Mouse (Mus musculus): ENCODE results near the gene Txndc2. TPM values are rescaled to one million over a fixed set of nuclear protein-coding genes. Genes with fewer than 3 reads are reported as not detected.

Txndc2 gene
- 0.15 TPM in 1 of 2 replicates, not detected in the other for polyA plus RNA-seq (2016; fragmentation: Nextera tagmentation; extraction: Ambion mirVana)

- no peak within 1 kb of the TSS for H3K4me2 ChIP-seq
- H3K27me3 ChIP-seq, result no peaks in the 10 kb centered on the region
- no peak within 1 kb of the TSS for H3K4me3 ChIP-seq (replicated peaks)
- no peak within 1 kb of the TSS for H3K9ac ChIP-seq (replicated peaks)
- no peaks in the 10 kb centered on the region for H3K36me3 ChIP-seq
- 90% methylated on average over 11 of the region's 11 CpGs for WGBS
- peaks cover 14% of the 10 kb centered on the region for H3K4me1 ChIP-seq (replicated peaks)
- no peak within 1 kb of the TSS for H3K27ac ChIP-seq
- H3K9me3 ChIP-seq, result no peaks in the 10 kb centered on the region
- ATAC-seq (ENCODE audit: insufficient number of reproducible peaks, insufficient read depth, low FRiP score, low TSS enrichment, low read depth), result no peak
These were observed at the start of gene Txndc2 for GRCm38 (mm10) chr17:65641734-65642218. Gene Txndc2, minus strand, starts transcription at chr17:65642168.

GRCm38 (mm10) chr17:65683731-65684130 lies 41.8 kb upstream of the Txndc2 start:
- Histone ChIP-seq H3K36me3 (no peaks in the 10 kb centered on the region), H3K9ac (replicated peaks) (no peak overlapping the region), H3K4me1 (replicated peaks) (peaks cover 13% of the 10 kb centered on the region), H3K9me3 (no peaks in the 10 kb centered on the region), H3K4me3 (replicated peaks) (no peak overlapping the region), H3K4me2 (no peak overlapping the region), H3K27me3 (no peaks in the 10 kb centered on the region), H3K27ac (no peak overlapping the region)
- ATAC-seq (ENCODE audit: insufficient number of reproducible peaks, insufficient read depth, low FRiP score, low TSS enrichment, low read depth), result no peak
- 81% methylated on average over 2 of the region's 2 CpGs for WGBS

DNA sequence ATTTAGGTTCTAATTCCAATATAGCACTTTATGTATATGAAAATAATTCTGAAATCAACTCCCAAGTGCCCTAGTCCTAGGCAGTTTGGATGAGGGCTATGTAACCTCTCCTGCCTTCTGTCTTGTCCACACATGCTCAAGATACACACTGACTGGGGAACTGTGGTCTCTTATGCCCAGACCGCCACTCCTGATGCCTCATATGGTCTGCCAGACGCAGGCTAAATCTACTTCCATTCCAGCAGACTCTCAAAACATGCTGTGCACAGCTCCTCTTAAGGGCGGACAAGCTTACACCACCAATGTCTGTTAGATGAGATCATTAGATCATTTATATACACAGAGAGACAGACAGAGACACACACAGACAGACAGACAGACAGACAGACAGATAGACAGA lies 41.3 kb upstream of the Txndc2 start:
- no peaks in the 10 kb centered on the region for H3K36me3 ChIP-seq
- H3K27me3 ChIP-seq, result no peaks in the 10 kb centered on the region
- H3K4me1 ChIP-seq (replicated peaks), result peaks cover 13% of the 10 kb centered on the region
- no peak for ATAC-seq (ENCODE audit: insufficient number of reproducible peaks, insufficient read depth, low FRiP score, low TSS enrichment, low read depth)
- 88% methylated on average over 3 of the region's 3 CpGs for WGBS
- H3K9me3 ChIP-seq, result no peaks in the 10 kb centered on the region
- H3K9ac ChIP-seq (replicated peaks), result no peak overlapping the region
- no peak overlapping the region for H3K4me3 ChIP-seq (replicated peaks)
- no peak overlapping the region for H3K4me2 ChIP-seq
- H3K27ac ChIP-seq, result no peak overlapping the region

DNA sequence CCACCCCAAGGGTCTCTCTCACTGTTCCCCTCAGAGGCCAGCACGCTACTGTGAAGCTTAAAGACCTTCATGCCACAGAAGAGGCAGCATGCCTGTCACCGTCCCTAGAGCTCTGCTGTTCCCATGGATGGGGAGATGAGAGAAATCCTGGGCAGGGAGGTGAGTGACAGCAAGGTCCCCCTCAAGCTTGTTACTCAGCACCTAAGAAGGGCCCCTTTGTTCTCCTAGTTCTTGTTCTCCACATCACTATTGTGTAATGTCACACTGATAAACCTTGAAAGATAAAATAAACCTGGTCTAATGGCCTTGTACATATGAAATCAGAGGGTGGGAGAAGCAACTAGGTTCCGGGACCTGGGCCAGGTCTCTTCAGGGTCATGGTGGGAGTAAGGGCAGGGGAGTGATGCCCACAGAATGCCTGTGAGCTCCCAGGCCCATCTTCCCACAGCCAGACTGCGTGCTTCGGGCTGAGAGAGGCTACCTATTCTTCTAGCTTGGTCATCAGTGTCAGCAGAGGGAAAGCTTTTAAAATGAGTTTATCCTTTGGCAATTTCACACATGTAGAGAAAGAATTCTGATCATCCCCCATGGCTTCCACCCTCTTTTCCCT lies 40.2 kb upstream of the Txndc2 start:
- Histone ChIP-seq H3K4me2 (no peak overlapping the region), H3K36me3 (no peaks in the 10 kb centered on the region), H3K27me3 (no peaks in the 10 kb centered on the region), H3K4me3 (replicated peaks) (no peak overlapping the region), H3K27ac (no peak overlapping the region), H3K9ac (replicated peaks) (no peak overlapping the region), H3K4me1 (replicated peaks) (peaks cover 13% of the 10 kb centered on the region), H3K9me3 (no peaks in the 10 kb centered on the region)
- ATAC-seq (ENCODE audit: insufficient number of reproducible peaks, insufficient read depth, low FRiP score, low TSS enrichment, low read depth), result no peak
- WGBS, result 90% methylated on average over 5 of the region's 5 CpGs

DNA sequence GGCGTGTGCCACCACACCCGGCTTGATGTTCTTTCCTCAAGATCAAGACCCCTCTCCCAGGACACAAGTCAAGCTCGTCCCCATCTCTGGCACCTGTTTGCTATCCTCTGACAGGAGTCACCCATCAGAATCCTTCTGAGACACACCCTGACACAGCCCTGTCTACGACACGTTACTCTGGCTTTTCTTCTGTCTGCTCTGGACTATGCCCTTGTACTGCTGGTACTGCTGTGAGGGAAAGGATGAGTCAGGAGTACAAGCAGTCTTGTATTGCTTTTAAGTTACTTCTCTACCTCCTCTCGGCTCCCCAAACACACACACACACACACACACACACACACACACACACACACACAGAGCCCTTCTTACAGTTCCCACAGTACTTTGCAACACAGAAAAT lies 39.5 kb upstream of the Txndc2 start:
- peaks cover 14% of the 10 kb centered on the region for H3K4me1 ChIP-seq (replicated peaks)
- 79% methylated on average over 6 of the region's 6 CpGs for WGBS
- ATAC-seq (ENCODE audit: insufficient number of reproducible peaks, insufficient read depth, low FRiP score, low TSS enrichment, low read depth), result no peak
- no peak overlapping the region for H3K27ac ChIP-seq
- H3K4me3 ChIP-seq (replicated peaks), result no peak overlapping the region
- H3K9ac ChIP-seq (replicated peaks), result no peak overlapping the region
- no peak overlapping the region for H3K4me2 ChIP-seq
- no peaks in the 10 kb centered on the region for H3K9me3 ChIP-seq
- H3K36me3 ChIP-seq, result no peaks in the 10 kb centered on the region
- H3K27me3 ChIP-seq, result no peaks in the 10 kb centered on the region

GRCm38 (mm10) chr17:65680801-65681412 lies 38.9 kb upstream of the Txndc2 start:
- H3K36me3 ChIP-seq, result no peaks in the 10 kb centered on the region
- no peak overlapping the region for H3K4me2 ChIP-seq
- no peak overlapping the region for H3K9ac ChIP-seq (replicated peaks)
- 81% methylated on average over 2 of the region's 2 CpGs for WGBS
- no peak overlapping the region for H3K27ac ChIP-seq
- no peak overlapping the region for H3K4me3 ChIP-seq (replicated peaks)
- peaks cover 20% of the 10 kb centered on the region for H3K4me1 ChIP-seq (replicated peaks)
- ATAC-seq (ENCODE audit: insufficient number of reproducible peaks, insufficient read depth, low FRiP score, low TSS enrichment, low read depth), result no peak
- no peaks in the 10 kb centered on the region for H3K27me3 ChIP-seq
- no peaks in the 10 kb centered on the region for H3K9me3 ChIP-seq

DNA sequence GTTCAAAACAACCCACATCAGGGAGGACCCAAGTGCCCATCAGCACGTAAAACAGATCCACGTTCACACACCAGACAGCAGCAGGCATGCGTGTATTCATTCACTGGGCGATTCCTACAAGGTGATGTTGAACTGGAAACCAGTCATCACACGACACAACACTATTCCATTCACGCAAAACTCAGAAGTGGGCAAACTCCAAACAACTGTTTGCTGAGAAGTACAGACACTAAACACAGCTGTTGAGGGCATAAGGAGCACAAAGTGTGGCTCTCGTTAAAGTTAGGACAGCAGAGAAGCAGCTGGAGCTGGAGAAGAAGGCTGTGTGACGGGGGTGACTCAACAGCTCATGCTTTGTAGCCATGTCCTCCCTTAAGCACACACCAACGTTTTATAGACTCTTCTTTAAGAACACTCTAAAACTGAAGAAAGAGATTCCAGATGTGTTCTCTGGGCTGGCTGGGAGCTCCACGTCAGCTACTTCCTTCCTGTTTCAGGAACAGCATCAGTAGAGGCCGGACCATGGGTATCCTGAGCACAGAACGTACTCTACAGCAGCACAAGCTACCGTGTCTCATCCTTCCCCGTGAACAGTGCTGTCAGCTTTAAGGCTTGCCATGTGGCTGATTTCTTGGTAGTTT lies 38.0 kb upstream of the Txndc2 start:
- Histone ChIP-seq H3K36me3 (no peaks in the 10 kb centered on the region), H3K9ac (replicated peaks) (0 out of 2 replicates have a peak overlapping the region, but pooled peaks have one; percentile 34), H3K4me2 (peak overlapping the region; percentile 31), H3K4me3 (replicated peaks) (no peak overlapping the region), H3K4me1 (replicated peaks) (peaks cover 21% of the 10 kb centered on the region), H3K9me3 (no peaks in the 10 kb centered on the region), H3K27ac (peak overlapping the region; percentile 82), H3K27me3 (no peaks in the 10 kb centered on the region)
- ATAC-seq (ENCODE audit: insufficient number of reproducible peaks, insufficient read depth, low FRiP score, low TSS enrichment, low read depth), result peak; percentile 40; the same call in 1 of the 2 replicates
- 41% methylated on average over 14 of the region's 14 CpGs for WGBS

DNA sequence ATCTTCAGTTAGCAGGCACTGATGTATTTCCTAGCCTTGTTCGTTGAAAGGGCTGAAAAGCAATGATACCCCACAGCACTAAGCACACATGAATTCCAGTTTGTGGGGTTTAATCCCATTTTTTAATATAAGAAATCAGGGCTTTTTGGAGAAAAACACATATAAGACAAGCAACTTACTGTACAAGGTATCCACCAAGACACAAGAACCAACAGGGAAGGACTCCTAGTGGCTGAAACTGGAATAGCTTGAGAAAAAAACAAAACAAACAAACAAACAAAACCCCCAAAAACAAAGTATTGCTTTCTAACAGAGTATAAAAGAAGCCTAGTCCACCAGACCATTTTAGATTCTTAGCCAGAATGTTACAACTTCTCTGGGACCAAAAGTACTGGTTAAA lies 35.8 kb upstream of the Txndc2 start:
- ATAC-seq (ENCODE audit: insufficient number of reproducible peaks, insufficient read depth, low FRiP score, low TSS enrichment, low read depth), result no peak
- H3K36me3 ChIP-seq, result no peaks in the 10 kb centered on the region
- H3K27me3 ChIP-seq, result no peaks in the 10 kb centered on the region
- H3K9ac ChIP-seq (replicated peaks), result no peak overlapping the region
- no peak overlapping the region for H3K27ac ChIP-seq
- H3K4me1 ChIP-seq (replicated peaks), result peaks cover 21% of the 10 kb centered on the region
- no peak overlapping the region for H3K4me3 ChIP-seq (replicated peaks)
- H3K4me2 ChIP-seq, result no peak overlapping the region
- H3K9me3 ChIP-seq, result no peaks in the 10 kb centered on the region
- 97% methylated on average over 1 of the region's 1 CpGs for WGBS

GRCm38 (mm10) chr17:65676536-65676935 lies 34.6 kb upstream of the Txndc2 start:
- no peak for ATAC-seq (ENCODE audit: insufficient number of reproducible peaks, insufficient read depth, low FRiP score, low TSS enrichment, low read depth)
- WGBS, result 93% methylated on average over 8 of the region's 8 CpGs
- Histone ChIP-seq H3K4me2 (no peak overlapping the region), H3K27me3 (no peaks in the 10 kb centered on the region), H3K9me3 (no peaks in the 10 kb centered on the region), H3K27ac (no peak overlapping the region), H3K4me3 (replicated peaks) (no peak overlapping the region), H3K4me1 (replicated peaks) (peaks cover 21% of the 10 kb centered on the region), H3K9ac (replicated peaks) (no peak overlapping the region), H3K36me3 (no peaks in the 10 kb centered on the region)

DNA sequence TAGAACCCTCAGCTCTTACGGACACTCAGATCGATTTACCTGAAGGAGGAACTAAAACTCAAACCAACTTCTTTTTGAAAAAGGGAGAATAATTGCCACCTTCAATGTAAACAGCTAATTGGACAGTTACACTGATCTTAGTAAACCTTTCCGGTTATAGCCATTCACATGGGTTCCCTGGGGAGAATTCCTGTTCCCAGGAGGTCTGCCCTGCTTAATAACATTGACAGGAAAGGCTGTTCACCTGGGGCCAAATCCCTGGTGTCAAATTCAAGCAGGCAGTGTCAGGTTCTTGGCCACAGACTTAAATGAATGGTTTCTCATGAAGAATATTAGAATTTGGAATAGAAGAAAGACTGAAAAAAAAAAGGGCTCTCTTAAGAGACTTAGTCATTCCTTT lies 34.0 kb upstream of the Txndc2 start:
- Histone ChIP-seq H3K4me2 (no peak overlapping the region), H3K36me3 (no peaks in the 10 kb centered on the region), H3K4me1 (replicated peaks) (peaks cover 21% of the 10 kb centered on the region), H3K9ac (replicated peaks) (no peak overlapping the region), H3K27ac (no peak overlapping the region), H3K9me3 (no peaks in the 10 kb centered on the region), H3K27me3 (no peaks in the 10 kb centered on the region), H3K4me3 (replicated peaks) (no peak overlapping the region)
- WGBS, result 65% methylated on average over 3 of the region's 3 CpGs
- ATAC-seq (ENCODE audit: insufficient number of reproducible peaks, insufficient read depth, low FRiP score, low TSS enrichment, low read depth), result no peak

GRCm38 (mm10) chr17:65674710-65675171 lies 32.8 kb upstream of the Txndc2 start:
- 76% methylated on average over 1 of the region's 1 CpGs for WGBS
- ATAC-seq (ENCODE audit: insufficient number of reproducible peaks, insufficient read depth, low FRiP score, low TSS enrichment, low read depth), result no peak
- Histone ChIP-seq H3K9me3 (no peaks in the 10 kb centered on the region), H3K4me3 (replicated peaks) (no peak overlapping the region), H3K4me2 (no peak overlapping the region), H3K9ac (replicated peaks) (no peak overlapping the region), H3K36me3 (no peaks in the 10 kb centered on the region), H3K4me1 (replicated peaks) (peaks cover 16% of the 10 kb centered on the region), H3K27me3 (no peaks in the 10 kb centered on the region), H3K27ac (no peak overlapping the region)
